Mouse (Mus musculus): Measurements from ENCODE around the gene Slc4a8.

DNA sequence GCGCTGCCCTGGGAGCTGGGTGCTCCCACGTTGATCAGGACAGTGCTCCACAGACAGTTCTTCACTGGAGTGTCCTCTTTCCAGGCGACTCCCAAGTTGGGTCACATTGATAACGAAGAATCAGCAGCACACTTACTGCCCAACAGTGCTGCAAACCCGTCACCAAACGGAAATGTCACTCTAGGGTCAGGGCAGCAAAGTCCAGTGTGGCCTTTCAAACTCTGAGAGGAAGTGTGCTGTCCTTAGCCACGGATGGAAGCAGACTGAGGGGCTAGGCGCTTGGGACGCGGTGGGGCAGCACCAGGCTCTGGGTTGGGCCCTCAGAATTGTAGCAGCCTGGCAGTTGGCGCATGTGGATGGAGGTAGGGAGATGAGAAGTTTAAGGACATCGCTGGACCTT lies 46.5 kb downstream of the Slc4a8 start:
- TF ChIP-seq CTCF (IDR thresholded peaks at IDR 0.05; ENCODE audit: low read depth) (no peak), EP300 (optimal IDR thresholded peaks at IDR 0.05) (no peak)
